Mouse (Mus musculus): ENCODE data around the gene Plod3. TPM values are rescaled to one million over a fixed set of nuclear protein-coding genes. Genes with fewer than 3 reads are reported as not detected.

Plod3 gene
- total and polyA plus RNA-seq, 2 experiments, result 21.5 to 27.4 TPM

DNA sequence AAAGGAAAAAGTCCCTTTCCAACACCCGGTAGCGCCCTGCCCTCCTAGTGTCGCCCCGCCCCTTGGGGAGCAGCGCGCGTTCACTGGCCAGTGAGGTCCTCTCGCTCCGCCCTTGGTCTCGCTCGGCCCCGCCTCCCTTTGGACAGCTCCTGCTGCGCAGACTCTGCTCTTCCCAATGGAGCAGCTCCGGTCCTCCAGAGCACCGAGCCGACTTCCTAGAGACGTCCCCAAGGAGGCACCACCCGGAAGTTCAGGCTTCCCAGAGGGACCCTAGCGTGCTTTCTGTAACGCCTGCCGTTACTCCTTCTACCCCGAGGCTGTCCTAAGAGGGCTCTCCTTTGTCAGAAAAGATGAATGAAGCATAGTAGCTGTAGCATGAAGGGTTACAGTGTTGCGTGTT, 33.8 kb upstream of the Plod3 start, which contains the start of gene Fis1:
Fis1 (plus strand) TSS at position 261 of the 400 bp plus-strand sequence.
- Histone ChIP-seq H3K4me3 (ENCODE audit: insufficient read depth, low read depth, low read length) (peak within 1 kb of the TSS; percentile 57), H3K36me3 (ENCODE audit: control insufficient read depth, insufficient read depth, low read length) (no peaks in the 10 kb centered on the region), H3K9ac (ENCODE audit: low read depth, low read length) (peak within 1 kb of the TSS; percentile 73), H3K79me2 (ENCODE audit: control insufficient read depth, insufficient read depth, low read length) (peaks cover 20% of the 10 kb centered on the region; the same call in 1 of the 2 replicates), H3K27ac (replicated peaks; ENCODE audit: insufficient read depth, low read depth, low read length) (peak within 1 kb of the TSS; percentile 69), H3K27me3 (ENCODE audit: control insufficient read depth, insufficient read depth, low read length) (no peaks in the 10 kb centered on the region), H3K4me1 (ENCODE audit: control insufficient read depth, insufficient read depth, low read length) (peaks cover 17% of the 10 kb centered on the region)
- peak; percentile 93 for DNase-seq (ENCODE audit: extremely low read depth, low read depth, low spot score)
- WGBS, result under 1% methylated on average over 23 of the region's 23 CpGs
- no peak for TF ChIP-seq CTCF (IDR thresholded peaks at IDR 0.05; ENCODE audit: low read depth, low read length)
- TF ChIP-seq POLR2A (IDR thresholded peaks at IDR 0.05; ENCODE audit: extremely low read depth, insufficient read depth, low read length), result peak; percentile 39; the same call in 1 of the 2 replicates

DNA sequence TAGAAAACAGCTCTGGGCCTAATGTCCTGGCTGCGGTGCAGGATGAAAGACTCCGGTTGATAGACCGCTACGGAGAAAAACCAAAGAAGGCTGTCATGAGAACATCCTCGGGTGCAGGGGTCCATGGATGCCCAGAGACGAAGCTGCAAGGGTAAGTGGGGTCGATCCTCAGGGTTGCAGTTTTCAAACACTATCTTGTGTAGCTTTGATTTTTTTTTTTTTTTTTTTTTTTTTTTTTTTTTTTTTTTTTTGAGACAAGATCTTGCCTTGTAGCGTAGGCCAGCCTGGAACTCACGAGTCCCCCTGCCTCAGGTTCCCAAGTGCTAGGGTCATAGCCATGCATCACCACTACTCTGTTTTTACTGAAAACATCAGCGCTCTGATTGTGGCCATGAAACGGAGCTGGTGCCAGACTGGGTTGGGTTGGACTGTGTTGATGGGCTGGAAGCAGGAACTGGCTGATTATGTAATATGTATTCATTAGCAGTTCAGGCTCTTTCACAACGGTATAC, 33.3 kb upstream of the Plod3 start:
- under 1% methylated on average over 12 of the region's 12 CpGs for WGBS
- TF ChIP-seq POLR2A (IDR thresholded peaks at IDR 0.05; ENCODE audit: extremely low read depth, insufficient read depth, low read length) (no peak), CTCF (IDR thresholded peaks at IDR 0.05; ENCODE audit: low read depth, low read length) (no peak)
- Histone ChIP-seq H3K27ac (replicated peaks; ENCODE audit: insufficient read depth, low read depth, low read length) (peak overlapping the region; percentile 63), H3K79me2 (ENCODE audit: control insufficient read depth, insufficient read depth, low read length) (peaks cover 20% of the 10 kb centered on the region; the same call in 1 of the 2 replicates), H3K27me3 (ENCODE audit: control insufficient read depth, insufficient read depth, low read length) (no peaks in the 10 kb centered on the region), H3K9ac (ENCODE audit: low read depth, low read length) (peak overlapping the region; percentile 73), H3K4me1 (ENCODE audit: control insufficient read depth, insufficient read depth, low read length) (peaks cover 19% of the 10 kb centered on the region), H3K36me3 (ENCODE audit: control insufficient read depth, insufficient read depth, low read length) (no peaks in the 10 kb centered on the region), H3K4me3 (ENCODE audit: insufficient read depth, low read depth, low read length) (peak overlapping the region; percentile 57)
- peak; percentile 87 for DNase-seq (ENCODE audit: extremely low read depth, low read depth, low spot score)

GRCm38 (mm10) chr5:136955622-136956021, 31.2 kb upstream of the Plod3 start:
- peak; percentile 74 for DNase-seq (ENCODE audit: extremely low read depth, low read depth, low spot score)
- Histone ChIP-seq H3K27ac (replicated peaks; ENCODE audit: insufficient read depth, low read depth, low read length) (0 out of 2 replicates have a peak overlapping the region, but pooled peaks have one; percentile 4), H3K4me1 (ENCODE audit: control insufficient read depth, insufficient read depth, low read length) (peaks cover 28% of the 10 kb centered on the region), H3K79me2 (ENCODE audit: control insufficient read depth, insufficient read depth, low read length) (peaks cover 21% of the 10 kb centered on the region; the same call in 1 of the 2 replicates), H3K27me3 (ENCODE audit: control insufficient read depth, insufficient read depth, low read length) (no peaks in the 10 kb centered on the region), H3K4me3 (ENCODE audit: insufficient read depth, low read depth, low read length) (no peak overlapping the region), H3K36me3 (ENCODE audit: control insufficient read depth, insufficient read depth, low read length) (no peaks in the 10 kb centered on the region), H3K9ac (ENCODE audit: low read depth, low read length) (no peak overlapping the region)
- TF ChIP-seq CTCF (IDR thresholded peaks at IDR 0.05; ENCODE audit: low read depth, low read length), result no peak
- TF ChIP-seq POLR2A (IDR thresholded peaks at IDR 0.05; ENCODE audit: extremely low read depth, insufficient read depth, low read length), result no peak
- WGBS, result 35% methylated on average over 4 of the region's 4 CpGs

DNA sequence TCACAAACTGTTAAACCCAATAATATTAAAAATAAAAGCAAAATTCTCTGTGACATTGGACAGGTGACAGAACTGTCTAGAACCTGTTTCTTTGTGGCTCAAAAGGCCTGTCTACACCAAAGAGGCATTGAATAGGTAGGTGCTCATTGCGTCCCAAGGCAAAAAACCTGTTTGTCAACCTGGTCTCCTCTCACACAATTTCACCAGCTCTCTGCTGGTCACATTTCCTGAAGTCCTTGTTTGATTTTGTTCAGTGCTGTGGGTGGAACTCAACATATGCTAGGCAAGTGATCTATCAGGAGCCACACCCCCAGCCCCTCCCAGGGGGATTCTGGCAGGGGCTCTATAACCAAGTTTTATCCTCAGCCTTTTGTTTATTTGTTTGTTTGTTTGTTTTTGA, 29.6 kb upstream of the Plod3 start:
- WGBS, result 98% methylated on average over 1 of the region's 1 CpGs
- Histone ChIP-seq H3K9ac (ENCODE audit: low read depth, low read length) (no peak overlapping the region), H3K27ac (replicated peaks; ENCODE audit: insufficient read depth, low read depth, low read length) (no peak overlapping the region), H3K4me3 (ENCODE audit: insufficient read depth, low read depth, low read length) (no peak overlapping the region), H3K4me1 (ENCODE audit: control insufficient read depth, insufficient read depth, low read length) (peaks cover 28% of the 10 kb centered on the region), H3K36me3 (ENCODE audit: control insufficient read depth, insufficient read depth, low read length) (no peaks in the 10 kb centered on the region), H3K79me2 (ENCODE audit: control insufficient read depth, insufficient read depth, low read length) (peaks cover 23% of the 10 kb centered on the region; the same call in 1 of the 2 replicates), H3K27me3 (ENCODE audit: control insufficient read depth, insufficient read depth, low read length) (no peaks in the 10 kb centered on the region)
- DNase-seq (ENCODE audit: extremely low read depth, low read depth, low spot score), result no peak
- TF ChIP-seq CTCF (IDR thresholded peaks at IDR 0.05; ENCODE audit: low read depth, low read length), result no peak
- no peak for TF ChIP-seq POLR2A (IDR thresholded peaks at IDR 0.05; ENCODE audit: extremely low read depth, insufficient read depth, low read length)

DNA sequence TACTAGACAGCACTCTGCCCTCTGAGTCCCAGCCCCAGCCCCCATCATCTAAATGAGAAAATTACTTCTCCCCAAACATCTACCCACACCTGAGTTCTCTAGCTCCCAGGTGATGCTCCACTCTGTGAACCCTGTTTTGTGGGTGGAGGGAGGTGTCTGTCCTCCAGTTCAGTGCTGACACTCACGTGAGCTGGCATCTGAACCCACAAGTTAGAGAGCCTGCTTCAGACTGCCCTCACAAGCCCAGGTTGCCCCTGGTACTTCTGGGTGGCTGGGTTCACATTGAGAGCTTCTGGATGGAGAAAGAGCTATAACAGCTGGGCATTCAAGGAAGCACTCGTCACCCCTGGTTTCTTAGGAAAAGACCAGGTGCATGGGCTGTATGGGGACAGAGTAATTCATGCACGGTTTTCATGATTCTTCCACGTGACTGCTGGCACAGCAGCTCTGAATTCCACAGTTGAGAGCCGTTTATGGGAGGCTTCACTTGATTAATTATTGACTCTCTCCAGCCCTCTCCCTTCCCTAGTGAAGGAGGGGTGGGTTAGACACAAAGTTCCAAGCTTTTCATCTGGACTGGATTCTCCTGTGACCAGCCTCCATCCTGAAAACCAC, 27.7 kb upstream of the Plod3 start:
- H3K9ac ChIP-seq (ENCODE audit: low read depth, low read length), result no peak overlapping the region
- no peak overlapping the region for H3K4me3 ChIP-seq (ENCODE audit: insufficient read depth, low read depth, low read length)
- H3K79me2 ChIP-seq (ENCODE audit: control insufficient read depth, insufficient read depth, low read length), result peaks cover 22% of the 10 kb centered on the region; the same call in 1 of the 2 replicates
- TF ChIP-seq POLR2A (IDR thresholded peaks at IDR 0.05; ENCODE audit: extremely low read depth, insufficient read depth, low read length) (no peak), CTCF (IDR thresholded peaks at IDR 0.05; ENCODE audit: low read depth, low read length) (no peak)
- H3K27ac ChIP-seq (replicated peaks; ENCODE audit: insufficient read depth, low read depth, low read length), result peak overlapping the region; percentile 63
- 0 out of 2 replicates have a peak, but pooled peaks cover 2% of the 10 kb centered on the region for H3K36me3 ChIP-seq (ENCODE audit: control insufficient read depth, insufficient read depth, low read length)
- DNase-seq (ENCODE audit: extremely low read depth, low read depth, low spot score), result peak; percentile 87
- no peaks in the 10 kb centered on the region for H3K27me3 ChIP-seq (ENCODE audit: control insufficient read depth, insufficient read depth, low read length)
- H3K4me1 ChIP-seq (ENCODE audit: control insufficient read depth, insufficient read depth, low read length), result peaks cover 35% of the 10 kb centered on the region
- 21% methylated on average over 5 of the region's 5 CpGs for WGBS

- DNase-seq (ENCODE audit: extremely low read depth, low read depth, low spot score), result peak; percentile 94
- Histone ChIP-seq H3K36me3 (ENCODE audit: control insufficient read depth, insufficient read depth, low read length) (peaks cover 2% of the 10 kb centered on the region; the same call in 1 of the 2 replicates), H3K9ac (ENCODE audit: low read depth, low read length) (no peak overlapping the region), H3K27ac (replicated peaks; ENCODE audit: insufficient read depth, low read depth, low read length) (no peak overlapping the region), H3K4me3 (ENCODE audit: insufficient read depth, low read depth, low read length) (no peak overlapping the region), H3K27me3 (ENCODE audit: control insufficient read depth, insufficient read depth, low read length) (no peaks in the 10 kb centered on the region), H3K4me1 (ENCODE audit: control insufficient read depth, insufficient read depth, low read length) (peaks cover 29% of the 10 kb centered on the region), H3K79me2 (ENCODE audit: control insufficient read depth, insufficient read depth, low read length) (peaks cover 15% of the 10 kb centered on the region; the same call in 1 of the 2 replicates)
- no peak for TF ChIP-seq POLR2A (IDR thresholded peaks at IDR 0.05; ENCODE audit: extremely low read depth, insufficient read depth, low read length)
- TF ChIP-seq CTCF (IDR thresholded peaks at IDR 0.05; ENCODE audit: low read depth, low read length), result no peak
- 64% methylated on average over 6 of the region's 6 CpGs for WGBS
These were observed 26.8 kb upstream of the Plod3 start for GRCm38 (mm10) chr5:136960053-136960452.

Measured in liver, adult 2 months (tissue).